ENCODE assay signal across 20 mouse cellular contexts in the genomic region with DNA sequence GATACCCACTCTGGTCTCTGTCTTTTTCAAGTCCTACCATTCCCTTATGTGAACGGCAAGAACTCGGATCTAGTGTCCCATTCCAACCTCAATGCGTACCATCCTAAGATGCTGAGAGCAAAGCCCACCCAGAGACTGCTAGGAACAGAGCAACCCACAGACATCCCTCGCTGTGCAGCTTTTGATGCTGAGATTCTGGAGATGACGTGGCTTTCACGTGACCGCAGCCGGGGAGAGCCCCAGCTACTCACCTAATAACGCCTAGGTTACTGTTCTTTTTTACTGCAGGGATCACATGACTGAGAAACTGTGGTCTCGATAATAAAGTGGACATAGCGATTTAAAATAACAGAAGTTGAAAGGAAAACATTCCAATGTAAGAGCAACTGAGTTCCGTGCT. TPM values are rescaled to one million over a fixed set of nuclear protein-coding genes. Genes with fewer than 3 reads are reported as not detected.
DNase-seq lines count a peak whose midpoint lies in the region; ATAC-seq and TF ChIP-seq lines count a peak whose summit lies in the region.
"Had no signal": no experiment of that assay in that cellular context is flagged by ENCODE, and none has a peak within 500 bp of the region (broad histone marks: within the 10 kb centered on the region; RNA-seq: fewer than 3 reads in every experiment).

No protein-coding gene starts in this region.

- DNase-seq in heart, postnatal 36 days = peak; percentile 15 to 22
- no peak for DNase-seq in urinary bladder, postnatal 14 days (ENCODE audit: low spot score)
- DNase-seq: adrenal gland, postnatal 10 days; B cell, adult 2 months; cerebellum, adult 18-20 months; cerebellum, adult 9-11 months; cerebellum, postnatal 36 days; forebrain, postnatal 0 days; gastrocnemius, postnatal 14 days; kidney, adult 11 months had no signal

- no peak overlapping the region for H3K4me3 ChIP-seq in heart, embryonic 11.5 days (ENCODE audit: low read depth, low read length)
- peak overlapping the region; percentile 96 for H3K4me3 ChIP-seq in bone marrow macrophage, adult 2 months (ENCODE audit: insufficient read depth, low read length)
- H3K4me3 ChIP-seq in small intestine, adult 2 months (ENCODE audit: low read depth, low read length) = no peak overlapping the region
- no peak overlapping the region for H3K4me3 ChIP-seq in kidney, embryonic 14.5 days (ENCODE audit: low read length)
- H3K4me3 ChIP-seq: forebrain, embryonic 13.5 days; heart, embryonic 13.5 days had no signal

- no peak for TF ChIP-seq POLR2A in bone marrow macrophage, adult 2 months (IDR thresholded peaks at IDR 0.05; ENCODE audit: borderline replicate concordance, low read depth, low read length)
- TF ChIP-seq POLR2A in small intestine, adult 2 months (IDR thresholded peaks at IDR 0.05; ENCODE audit: low read depth, low read length) = no peak

- intact Hi-C loops in heart, postnatal 36 days (cut with DNase I) = no loop called here

- H3K9me3 ChIP-seq in heart, embryonic 11.5 days (replicated peaks; ENCODE audit: control insufficient read depth, low read length) = no peaks in the 10 kb centered on the region
- H3K9me3 ChIP-seq in kidney, embryonic 14.5 days (ENCODE audit: control insufficient read depth, low read length) = no peaks in the 10 kb centered on the region; the same call in 1 of the 2 replicates
- H3K9me3 ChIP-seq: forebrain, embryonic 13.5 days; G1E; heart, embryonic 13.5 days had no signal

- WGBS in heart, embryonic 11.5 days (ENCODE audit: insufficient replicate concordance) = 80% methylated on average over 12 of the region's 12 CpGs
- WGBS in small intestine, adult 2 months = 67% methylated on average over 12 of the region's 12 CpGs
- WGBS in kidney, embryonic 14.5 days = 82% methylated on average over 12 of the region's 12 CpGs

- H3K4me2 ChIP-seq in heart, embryonic 11.5 days = no peak overlapping the region
- H3K4me2 ChIP-seq in kidney, embryonic 14.5 days (replicated peaks; ENCODE audit: low read depth, low read length) = no peak overlapping the region
- H3K4me2 ChIP-seq: forebrain, embryonic 13.5 days; heart, embryonic 13.5 days; hindbrain, embryonic 14.5 days had no signal

- H3K4me1 ChIP-seq in heart, embryonic 11.5 days (ENCODE audit: control insufficient read depth, insufficient read depth, low read length) = peaks cover 7% of the 10 kb centered on the region; the same call in 1 of the 2 replicates
- H3K4me1 ChIP-seq in bone marrow macrophage, adult 2 months (ENCODE audit: control insufficient read depth, insufficient read depth, low read length) = peaks cover 26% of the 10 kb centered on the region
- H3K4me1 ChIP-seq in small intestine, adult 2 months (ENCODE audit: control insufficient read depth, insufficient read depth, insufficient read length, low read length) = no peaks in the 10 kb centered on the region
- H3K4me1 ChIP-seq in kidney, embryonic 14.5 days (ENCODE audit: control insufficient read depth, insufficient read depth, low read length) = no peaks in the 10 kb centered on the region
- H3K4me1 ChIP-seq: forebrain, embryonic 13.5 days had no signal

- ATAC-seq in heart, embryonic 11.5 days (replicated peaks; ENCODE audit: insufficient number of reproducible peaks, low FRiP score, low TSS enrichment) = no peak
- 0 out of 2 replicates have a peak, but pooled peaks have one; percentile 11 for ATAC-seq in megakaryocyte, adult 5-6 weeks (ENCODE audit: poor library complexity, severe bottlenecking)
- ATAC-seq in inflammation-experienced regulatory T-cells, adult 6 months = no peak
- no peak for ATAC-seq in kidney, embryonic 14.5 days (ENCODE audit: low FRiP score, low TSS enrichment)
- ATAC-seq: forebrain, embryonic 13.5 days; forebrain, postnatal 0 days had no signal

- H3K9ac ChIP-seq in heart, embryonic 11.5 days (ENCODE audit: low read depth, low read length) = no peak overlapping the region
- no peak overlapping the region for H3K9ac ChIP-seq in kidney, embryonic 14.5 days (ENCODE audit: low read depth, low read length)
- H3K9ac ChIP-seq: forebrain, embryonic 13.5 days; forebrain, postnatal 0 days; heart, embryonic 13.5 days; hindbrain, embryonic 14.5 days had no signal

- H3K36me3 ChIP-seq in heart, embryonic 11.5 days (ENCODE audit: control insufficient read depth, insufficient read depth, low read length) = no peaks in the 10 kb centered on the region
- no peaks in the 10 kb centered on the region for H3K36me3 ChIP-seq in small intestine, adult 2 months (ENCODE audit: control insufficient read depth, insufficient read depth, low read length)
- no peaks in the 10 kb centered on the region for H3K36me3 ChIP-seq in kidney, embryonic 14.5 days (ENCODE audit: control insufficient read depth, insufficient read depth, low read length)
- H3K36me3 ChIP-seq: G1E; heart, embryonic 13.5 days had no signal

- H3K27me3 ChIP-seq in heart, embryonic 11.5 days (ENCODE audit: control insufficient read depth, insufficient read depth, low read length) = no peaks in the 10 kb centered on the region
- no peaks in the 10 kb centered on the region for H3K27me3 ChIP-seq in small intestine, adult 2 months (ENCODE audit: control insufficient read depth, insufficient read depth, low read length)
- no peaks in the 10 kb centered on the region for H3K27me3 ChIP-seq in kidney, embryonic 14.5 days (ENCODE audit: control insufficient read depth, insufficient read depth, low read length)
- H3K27me3 ChIP-seq: forebrain, embryonic 13.5 days; heart, embryonic 13.5 days had no signal

- no peak overlapping the region for H3K27ac ChIP-seq in heart, embryonic 11.5 days (ENCODE audit: low read depth, low read length)
- H3K27ac ChIP-seq in bone marrow macrophage, adult 2 months (ENCODE audit: insufficient read depth, low read depth, low read length) = peak overlapping the region; percentile 100
- H3K27ac ChIP-seq in small intestine, adult 2 months (ENCODE audit: insufficient read depth, low read depth, low read length) = 0 out of 2 replicates have a peak overlapping the region, but pooled peaks have one; percentile 9
- H3K27ac ChIP-seq in kidney, embryonic 14.5 days (ENCODE audit: low read depth, low read length) = no peak overlapping the region
- H3K27ac ChIP-seq: forebrain, embryonic 13.5 days; heart, embryonic 13.5 days; hindbrain, embryonic 14.5 days had no signal

- TF ChIP-seq CTCF in bone marrow macrophage, adult 2 months (IDR thresholded peaks at IDR 0.05; ENCODE audit: low read depth, low read length) = no peak
- no peak for TF ChIP-seq CTCF in small intestine, adult 2 months (IDR thresholded peaks at IDR 0.05; ENCODE audit: extremely low read depth, insufficient read length, insufficient replicate concordance, low read depth, low read length)

RNA-seq across cellular contexts. Expression of a gene that starts 1.4 kb away (rescaled TPM):
- total RNA-seq in heart, postnatal 36 days (2021) = 1 to 10 TPM; 3.0 to 5.0 TPM
- 1.4 and 1.5 TPM in 2 replicates for polyA plus RNA-seq in heart, embryonic 11.5 days (2014; fragmentation: Nextera tagmentation; extraction: Ambion mirVana)
- polyA plus RNA-seq in bone marrow macrophage, adult 2 months (2012; ENCODE audit: insufficient read depth, insufficient read length, missing spikeins) = 718 and 808 TPM in 2 replicates
- total RNA-seq in megakaryocyte, adult 5-6 weeks (2015) = 4.4 and 5.3 TPM in 2 replicates
- total RNA-seq in megakaryocyte, adult 5-6 weeks (2017) = 4.7 and 5.0 TPM in 2 replicates
- polyA plus RNA-seq in small intestine, adult 2 months (2012; rRNA removed) = 1.2 and 1.8 TPM in 2 replicates
- polyA plus RNA-seq in inflammation-experienced regulatory T-cells, adult 6 months (2017; shearing (Covaris generic)) = under 1 TPM; 0.24 to 0.46 (median 0.38) TPM
- 1.0 and 1.7 TPM in 2 replicates for polyA plus RNA-seq in kidney, embryonic 14.5 days (2014; fragmentation: Nextera tagmentation; extraction: Ambion mirVana)
- polyA plus RNA-seq: G1E had no signal

RNA-seq across cellular contexts. Expression of a gene that starts 19.7 kb away (rescaled TPM):
- total RNA-seq in heart, postnatal 36 days (2021) = 10 to 100 TPM; 19.9 to 20.4 TPM
- polyA plus RNA-seq in heart, embryonic 11.5 days (2014; fragmentation: Nextera tagmentation; extraction: Ambion mirVana) = 64.4 and 67.8 TPM in 2 replicates
- 61.2 and 67.3 TPM in 2 replicates for polyA plus RNA-seq in bone marrow macrophage, adult 2 months (2012; ENCODE audit: insufficient read depth, insufficient read length, missing spikeins)
- total RNA-seq in megakaryocyte, adult 5-6 weeks (2015) = 33.0 and 34.4 TPM in 2 replicates
- total RNA-seq in megakaryocyte, adult 5-6 weeks (2017) = 24.9 and 25.9 TPM in 2 replicates
- polyA plus RNA-seq in small intestine, adult 2 months (2012; rRNA removed) = 5.1 and 8.6 TPM in 2 replicates
- 10 to 100 TPM; 36.9 to 60.8 (median 55.5) TPM for polyA plus RNA-seq in inflammation-experienced regulatory T-cells, adult 6 months (2017; shearing (Covaris generic))
- 37.4 and 56.3 TPM in 2 replicates for polyA plus RNA-seq in kidney, embryonic 14.5 days (2014; fragmentation: Nextera tagmentation; extraction: Ambion mirVana)

RNA-seq across cellular contexts. Expression of a gene that starts 34.8 kb away (rescaled TPM):
- total RNA-seq in heart, postnatal 36 days (2021) = 10 to 100 TPM; 33.4 to 34.7 TPM
- polyA plus RNA-seq in heart, embryonic 11.5 days (2014; fragmentation: Nextera tagmentation; extraction: Ambion mirVana) = 4.9 and 5.9 TPM in 2 replicates
- polyA plus RNA-seq in bone marrow macrophage, adult 2 months (2012; ENCODE audit: insufficient read depth, insufficient read length, missing spikeins) = 30.3 and 34.4 TPM in 2 replicates
- 35.6 and 43.1 TPM in 2 replicates for total RNA-seq in megakaryocyte, adult 5-6 weeks (2015)
- 10.2 and 16.1 TPM in 2 replicates for total RNA-seq in megakaryocyte, adult 5-6 weeks (2017)
- polyA plus RNA-seq in small intestine, adult 2 months (2012; rRNA removed) = 5.9 and 12.3 TPM in 2 replicates
- 10 to 100 TPM in 1 of 3 experiments, 1 to 10 TPM in 2; 6.6 to 10.9 (median 9.3) TPM for polyA plus RNA-seq in inflammation-experienced regulatory T-cells, adult 6 months (2017; shearing (Covaris generic))
- 4.1 and 7.8 TPM in 2 replicates for polyA plus RNA-seq in kidney, embryonic 14.5 days (2014; fragmentation: Nextera tagmentation; extraction: Ambion mirVana)

RNA-seq across cellular contexts. Expression of a gene that starts 53.1 kb away (rescaled TPM):
- total RNA-seq in heart, postnatal 36 days (2021) = 1 to 10 TPM; 1.6 to 2.0 TPM
- 27.5 and 33.2 TPM in 2 replicates for polyA plus RNA-seq in heart, embryonic 11.5 days (2014; fragmentation: Nextera tagmentation; extraction: Ambion mirVana)
- 5.8 and 6.4 TPM in 2 replicates for polyA plus RNA-seq in bone marrow macrophage, adult 2 months (2012; ENCODE audit: insufficient read depth, insufficient read length, missing spikeins)
- total RNA-seq in megakaryocyte, adult 5-6 weeks (2015) = 44.5 and 48.4 TPM in 2 replicates
- total RNA-seq in megakaryocyte, adult 5-6 weeks (2017) = 51.4 and 63.5 TPM in 2 replicates
- 1.0 and 1.3 TPM in 2 replicates for polyA plus RNA-seq in small intestine, adult 2 months (2012; rRNA removed)
- 10 to 100 TPM; 59.4 to 80.7 (median 70.8) TPM for polyA plus RNA-seq in inflammation-experienced regulatory T-cells, adult 6 months (2017; shearing (Covaris generic))
- polyA plus RNA-seq in kidney, embryonic 14.5 days (2014; fragmentation: Nextera tagmentation; extraction: Ambion mirVana) = 2.9 and 5.8 TPM in 2 replicates

Comparison
In these comparisons a context has a peak if more than half of its experiments do, and no peak if none do; other contexts are left out.
1. H3K27ac ChIP-seq: peak in bone marrow macrophage, adult 2 months (single experiment) and small intestine, adult 2 months (single experiment); none in heart, embryonic 11.5 days (single experiment) and kidney, embryonic 14.5 days (single experiment).
2. RNA of a gene that starts 1.4 kb away (polyA plus RNA-seq): 718 to 808 TPM in bone marrow macrophage, adult 2 months; 1.2 to 1.8 TPM in small intestine, adult 2 months, 1.0 to 1.7 TPM in kidney, embryonic 14.5 days, 1.4 to 1.5 TPM in heart, embryonic 11.5 days and 0.24 to 0.46 TPM in inflammation-experienced regulatory T-cells, adult 6 months; every median in the first group is over 100 times any median in the second.